Mouse (Mus musculus) testis, adult 2 months (tissue): ENCODE measurements around the gene Fam187a. TPM values are rescaled to one million over a fixed set of nuclear protein-coding genes. Genes with fewer than 3 reads are reported as not detected.

ENCODE experiments used
- H3K27ac ChIP-seq: fragments of 200-500 bp; 2 replicates; pipeline ENCODE4 v1.5.1; 2012; ENCODE audit warnings: low read depth, low read length; ENCODE audit not compliant: control insufficient read depth, insufficient read depth
- H3K27me3 ChIP-seq: fragments of 200-500 bp; 2 replicates; pipeline ENCODE4 v1.6.1; 2012; ENCODE audit warnings: mild to moderate bottlenecking, low read length, moderate library complexity; ENCODE audit not compliant: control insufficient read depth, insufficient read depth
- H3K36me3 ChIP-seq: fragments of 200-500 bp; 2 replicates; pipeline ENCODE4 v1.6.1; 2012; ENCODE audit warnings: mild to moderate bottlenecking, low read length; ENCODE audit not compliant: control insufficient read depth, insufficient read depth
- H3K4me1 ChIP-seq: fragments of 200-500 bp; 2 replicates; pipeline ENCODE4 v1.6.1; 2012; ENCODE audit warnings: low read length; ENCODE audit not compliant: control insufficient read depth, insufficient read depth
- H3K4me3 ChIP-seq: fragments of 200-500 bp; 2 replicates; pipeline ENCODE4 v1.5.1; 2012; ENCODE audit warnings: low read depth, mild to moderate bottlenecking, low read length, moderate library complexity, mixed read lengths; ENCODE audit not compliant: control insufficient read depth
- CTCF ChIP-seq: fragments of 200-500 bp; IDR thresholded peaks from 2 replicates; pipeline ENCODE4 v1.5.1; 2012; ENCODE audit warnings: low read depth, mild to moderate bottlenecking, inconsistent platforms, low read length, moderate library complexity; ENCODE audit not compliant: control insufficient read depth, insufficient read depth, insufficient replicate concordance
- POLR2A ChIP-seq: fragments of 200-500 bp; IDR thresholded peaks from 2 replicates; pipeline ENCODE4 v1.6.1; 2012; ENCODE audit warnings: low read depth, mild to moderate bottlenecking, inconsistent platforms, low read length, moderate library complexity; ENCODE audit not compliant: control insufficient read depth
- polyA plus RNA-seq: library from polyadenylated mRNA; depleted of rRNA; stranded (reverse); fragments of >200 nt; gene quantifications from 2 replicates; pipeline ENCODE4 v1.2.3, GENCODE M21; 2012

Gene Fam187a
- polyA plus RNA-seq, 1 experiment, result 19.2 TPM

DNA sequence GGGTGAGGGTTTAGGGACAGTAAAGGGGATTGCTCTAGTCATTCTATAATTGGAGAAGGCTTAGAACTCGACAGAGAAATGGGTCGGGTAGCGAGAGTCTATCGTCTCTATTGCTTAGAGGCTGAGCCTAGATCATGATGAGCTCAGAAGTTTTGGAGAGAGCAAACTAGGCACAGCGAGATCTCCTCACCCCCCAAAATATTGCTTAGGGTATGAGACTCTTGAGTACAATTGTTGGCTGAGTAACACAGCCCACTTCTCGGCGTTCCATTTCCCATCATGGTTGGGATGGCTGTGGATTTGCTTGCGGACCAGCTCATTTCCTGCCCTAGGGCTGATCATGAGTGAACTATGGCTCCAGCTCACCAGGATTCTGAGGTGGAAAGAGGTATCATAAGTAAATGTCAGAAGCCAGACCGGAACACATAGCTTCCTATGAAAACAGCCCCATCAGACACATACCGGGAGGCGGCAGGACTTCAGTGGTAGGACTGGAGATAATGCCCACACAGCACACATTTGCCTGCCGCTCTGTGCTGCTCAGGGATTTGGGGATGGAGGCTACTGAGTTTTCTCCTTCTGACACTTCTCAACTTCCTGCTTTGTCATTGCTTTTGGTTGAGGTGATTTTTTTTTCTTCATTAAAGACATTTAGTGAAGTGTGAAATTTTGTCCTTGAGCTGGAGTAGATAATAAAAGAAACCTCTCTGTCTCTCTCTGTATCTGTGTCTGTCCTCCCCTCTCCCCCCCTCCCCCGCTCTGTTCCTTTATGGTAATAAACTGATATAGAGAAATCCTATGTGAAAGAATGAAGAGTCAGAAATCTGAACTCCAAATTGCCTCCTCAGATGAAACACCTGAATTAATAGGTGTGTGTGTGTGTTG lies 3.4 kb upstream of the Fam187a start:
- Histone ChIP-seq H3K27ac (peak overlapping the region; percentile 92), H3K4me3 (peak overlapping the region; percentile 86), H3K36me3 (no peaks in the 10 kb centered on the region), H3K4me1 (peaks cover 3% of the 10 kb centered on the region), H3K27me3 (no peaks in the 10 kb centered on the region)
- TF ChIP-seq POLR2A (no peak; the same call in 1 of the 2 replicates), CTCF (no peak)

GRCm38 (mm10) chr11:102887433-102887832 lies 2.5 kb downstream of the Fam187a start:
- no peaks in the 10 kb centered on the region for H3K36me3 ChIP-seq
- peak overlapping the region; percentile 39 for H3K4me3 ChIP-seq
- peaks cover 3% of the 10 kb centered on the region for H3K4me1 ChIP-seq
- TF ChIP-seq CTCF, result no peak
- no peak for TF ChIP-seq POLR2A
- H3K27ac ChIP-seq, result no peak overlapping the region
- H3K27me3 ChIP-seq, result no peaks in the 10 kb centered on the region

DNA sequence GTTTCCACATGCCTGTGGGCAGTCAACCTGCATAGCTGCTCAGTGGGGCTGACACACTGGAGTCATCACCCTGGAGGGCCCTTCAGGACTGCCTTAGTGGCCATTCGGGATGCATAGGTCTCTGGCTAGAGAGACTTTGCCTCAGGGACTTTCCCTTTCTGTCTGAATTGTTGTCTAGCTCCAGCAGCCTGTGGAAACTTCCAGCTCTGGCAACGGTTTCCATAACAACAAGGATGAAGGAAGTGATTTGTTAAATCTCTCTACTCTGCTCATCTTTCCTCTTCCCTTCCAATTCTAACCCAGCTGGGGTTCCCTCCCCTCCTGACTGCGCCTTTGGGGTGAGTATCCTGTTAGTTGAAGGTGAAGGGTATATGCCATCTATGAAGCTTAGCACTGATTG lies 3.2 kb downstream of the Fam187a start:
- Histone ChIP-seq H3K36me3 (no peaks in the 10 kb centered on the region), H3K27me3 (no peaks in the 10 kb centered on the region), H3K27ac (no peak overlapping the region), H3K4me3 (no peak overlapping the region; the same call in 1 of the 2 replicates), H3K4me1 (peaks cover 3% of the 10 kb centered on the region)
- TF ChIP-seq POLR2A (no peak), CTCF (no peak)

- no peaks in the 10 kb centered on the region for H3K36me3 ChIP-seq
- TF ChIP-seq CTCF (no peak), POLR2A (no peak)
- H3K27ac ChIP-seq, result no peak overlapping the region
- H3K4me3 ChIP-seq, result no peak overlapping the region
- H3K27me3 ChIP-seq, result no peaks in the 10 kb centered on the region
- peaks cover 11% of the 10 kb centered on the region for H3K4me1 ChIP-seq
Observed at GRCm38 (mm10) chr11:102890096-102890495, 5.1 kb downstream of the Fam187a start.

DNA sequence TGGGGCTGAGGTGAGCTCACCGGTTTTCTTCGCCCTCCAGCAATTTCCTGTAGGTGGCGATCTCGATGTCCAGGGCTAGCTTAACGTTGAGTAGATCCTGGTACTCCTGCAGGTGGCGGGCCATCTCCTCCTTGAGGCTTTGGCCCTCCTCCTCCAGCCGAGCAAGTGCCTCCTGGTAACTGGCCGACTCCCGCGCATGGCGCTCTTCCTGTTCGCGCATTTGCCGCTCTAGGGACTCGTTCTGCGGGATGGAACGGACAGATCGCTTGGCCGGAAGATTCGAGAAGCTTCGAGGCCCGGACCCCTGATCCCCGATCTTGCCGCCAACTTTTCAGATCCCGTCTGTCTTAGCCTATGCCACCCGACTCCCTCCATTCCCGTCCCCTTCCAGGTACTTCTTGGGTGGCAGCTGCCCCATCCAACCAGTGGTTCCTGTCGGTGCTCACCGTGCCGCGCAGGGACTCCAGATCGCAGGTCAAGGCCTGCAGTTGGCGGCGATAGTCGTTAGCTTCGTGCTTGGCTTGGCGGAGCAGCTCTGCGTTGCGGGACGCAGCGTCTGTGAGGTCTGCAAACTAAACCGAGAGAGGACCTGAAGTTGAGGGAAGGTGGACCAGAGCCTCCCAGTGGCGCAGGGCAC lies 8.2 kb downstream of the Fam187a start:
- no peaks in the 10 kb centered on the region for H3K27me3 ChIP-seq

DNA sequence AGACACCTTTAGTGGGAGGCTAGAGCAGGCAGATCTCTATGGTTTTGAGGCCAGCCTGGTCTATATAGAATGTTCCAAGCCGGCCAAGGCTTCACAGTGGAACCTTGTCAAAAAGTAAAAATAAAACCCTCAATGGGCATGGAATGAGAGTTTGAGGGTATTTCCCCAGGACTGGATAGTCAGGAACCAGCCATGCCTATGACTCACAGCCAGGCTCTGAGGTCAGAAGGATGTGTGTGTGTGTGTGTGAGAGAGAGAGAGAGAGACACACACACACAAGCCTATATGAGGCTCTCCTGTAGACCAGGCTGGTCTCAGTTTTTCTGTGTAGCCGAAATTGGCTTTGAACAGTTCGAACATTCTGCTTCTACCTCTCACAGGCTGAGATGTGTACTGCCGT lies 9.7 kb downstream of the Fam187a start:
- no peak overlapping the region for H3K27ac ChIP-seq
- no peaks in the 10 kb centered on the region for H3K36me3 ChIP-seq
- H3K4me1 ChIP-seq, result peaks cover 10% of the 10 kb centered on the region
- H3K4me3 ChIP-seq, result no peak overlapping the region
- no peaks in the 10 kb centered on the region for H3K27me3 ChIP-seq
- TF ChIP-seq POLR2A (no peak), CTCF (no peak)

More for the DNA sequence above, 8.2 kb downstream of the Fam187a start:
- Histone ChIP-seq H3K36me3 (no peaks in the 10 kb centered on the region), H3K4me1 (peaks cover 10% of the 10 kb centered on the region), H3K4me3 (peak overlapping the region; percentile 70), H3K27ac (no peak overlapping the region)
- TF ChIP-seq CTCF (peak; percentile 32; the same call in 1 of the 2 replicates), POLR2A (peak; percentile 43; the same call in 1 of the 2 replicates)

GRCm38 (mm10) chr11:102895779-102896178 lies 10.8 kb downstream of the Fam187a start:
- Histone ChIP-seq H3K36me3 (no peaks in the 10 kb centered on the region), H3K27me3 (no peaks in the 10 kb centered on the region), H3K4me1 (peaks cover 10% of the 10 kb centered on the region), H3K4me3 (no peak overlapping the region), H3K27ac (no peak overlapping the region)
- TF ChIP-seq CTCF, result no peak
